Mouse (Mus musculus) forebrain, embryonic 13.5 days (tissue): Measurements from ENCODE around the gene Ptger4. TPM values are rescaled to one million over a fixed set of nuclear protein-coding genes. Genes with fewer than 3 reads are reported as not detected.
"Not testable (repeated sequence)": the region's sequence is repeated elsewhere in the genome, so short reads cannot be mapped to it uniquely, and the experiment has no call there.

Source experiments
- ATAC-seq: fragments of 200-750 bp; cut with Nextera tagmentation; 2 replicates; pipeline ENCODE4 v1.8.0; 2017
- H3K27ac ChIP-seq: fragments of 300-500 bp; sonication (generic); 2 replicates; pipeline ENCODE4 v1.5.1; 2015; ENCODE audit warnings: inconsistent platforms, mild to moderate bottlenecking, moderate library complexity
- H3K27me3 ChIP-seq: fragments of 300-500 bp; sonication (generic); 2 replicates; pipeline ENCODE4 v1.6.1; 2015; ENCODE audit warnings: mild to moderate bottlenecking, inconsistent platforms
- H3K36me3 ChIP-seq: fragments of 300-500 bp; sonication (generic); 2 replicates; pipeline ENCODE4 v1.6.1; 2015; ENCODE audit warnings: mild to moderate bottlenecking, inconsistent platforms; ENCODE audit not compliant: poor library complexity, severe bottlenecking
- H3K4me1 ChIP-seq: fragments of 300-500 bp; sonication (generic); 2 replicates; pipeline ENCODE4 v1.6.1; 2015; ENCODE audit warnings: inconsistent platforms
- H3K4me2 ChIP-seq: fragments of 300-500 bp; sonication (generic); 2 replicates; pipeline ENCODE4 v1.6.1; 2015; ENCODE audit warnings: inconsistent platforms, mild to moderate bottlenecking, moderate library complexity
- H3K4me3 ChIP-seq: fragments of 300-500 bp; sonication (generic); 2 replicates; pipeline ENCODE4 v1.5.1; 2015; ENCODE audit warnings: mild to moderate bottlenecking, inconsistent platforms
- H3K9ac ChIP-seq: fragments of 300-500 bp; sonication (generic); 2 replicates; pipeline ENCODE4 v1.6.1; 2015; ENCODE audit warnings: mild to moderate bottlenecking, inconsistent platforms
- H3K9me3 ChIP-seq: fragments of 300-500 bp; sonication (generic); replicated peaks from 2 replicates; pipeline ENCODE4 v1.6.1; 2016; ENCODE audit warnings: inconsistent platforms
- WGBS: fragments of 180-500 bp; shearing (Covaris S2); methylation state at CpG from one replicate; pipeline ENCODE4 v1.1.7; 2015; 5-methylcytosine and 5-hydroxymethylcytosine counted together
- polyA plus RNA-seq: library from polyadenylated mRNA; unstranded; fragments of >200 nt; fragmentation: Nextera tagmentation; extraction: Ambion mirVana; gene quantifications from 2 replicates; pipeline ENCODE4 v1.2.1, GENCODE M21; 2015

Gene Ptger4
- polyA plus RNA-seq, 1 experiment from 2014 or later = 0.36 TPM

- Histone ChIP-seq H3K4me2 (no peak overlapping the region), H3K9ac (no peak overlapping the region), H3K27ac (no peak overlapping the region), H3K27me3 (peaks cover 11% of the 10 kb centered on the region; the same call in 1 of the 2 replicates), H3K36me3 (no peaks in the 10 kb centered on the region), H3K9me3 (no peaks in the 10 kb centered on the region), H3K4me1 (no peaks in the 10 kb centered on the region), H3K4me3 (no peak overlapping the region)
- WGBS = 53% methylated on average over 8 of the region's 8 CpGs
- ATAC-seq = 0 out of 2 replicates have a peak, but pooled peaks have one; percentile 20
Measured at GRCm38 (mm10) chr15:5235527-5235926, 8.5 kb downstream of the Ptger4 start.

- Histone ChIP-seq H3K4me1 (no peaks in the 10 kb centered on the region), H3K9ac (no peak overlapping the region), H3K36me3 (no peaks in the 10 kb centered on the region), H3K4me3 (no peak overlapping the region), H3K27ac (no peak overlapping the region), H3K9me3 (no peaks in the 10 kb centered on the region), H3K27me3 (0 out of 2 replicates have a peak, but pooled peaks cover 2% of the 10 kb centered on the region), H3K4me2 (no peak overlapping the region)
- no peak for ATAC-seq
- 85% methylated on average over 16 of the region's 16 CpGs for WGBS
Measured at GRCm38 (mm10) chr15:5234659-5235058, 9.3 kb downstream of the Ptger4 start.

GRCm38 (mm10) chr15:5230746-5231145 lies 13.2 kb downstream of the Ptger4 start:
- not testable (repeated sequence) for H3K4me2 ChIP-seq, H3K9me3 ChIP-seq, H3K9ac ChIP-seq, H3K27me3 ChIP-seq, H3K27ac ChIP-seq, H3K4me3 ChIP-seq, ATAC-seq, H3K4me1 ChIP-seq, H3K36me3 ChIP-seq
- WGBS = 89% methylated on average over 10 of the region's 10 CpGs

GRCm38 (mm10) chr15:5220491-5220890 lies 23.5 kb downstream of the Ptger4 start:
- Histone ChIP-seq H3K4me2 (no peak overlapping the region), H3K36me3 (peaks cover 3% of the 10 kb centered on the region; the same call in 1 of the 2 replicates), H3K27ac (no peak overlapping the region), H3K4me3 (no peak overlapping the region), H3K9me3 (no peaks in the 10 kb centered on the region), H3K27me3 (no peaks in the 10 kb centered on the region), H3K9ac (no peak overlapping the region), H3K4me1 (no peaks in the 10 kb centered on the region)
- WGBS = 94% methylated on average over 6 of the region's 6 CpGs
- no peak for ATAC-seq

- no peaks in the 10 kb centered on the region for H3K9me3 ChIP-seq
- H3K4me1 ChIP-seq = no peaks in the 10 kb centered on the region
- H3K36me3 ChIP-seq = peaks cover 13% of the 10 kb centered on the region; the same call in 1 of the 2 replicates
- H3K27me3 ChIP-seq = no peaks in the 10 kb centered on the region
- H3K9ac ChIP-seq = no peak overlapping the region
- H3K27ac ChIP-seq = no peak overlapping the region
- no peak overlapping the region for H3K4me3 ChIP-seq
- no peak overlapping the region for H3K4me2 ChIP-seq
- 95% methylated on average over 3 of the region's 3 CpGs for WGBS
- no peak for ATAC-seq
Measured at GRCm38 (mm10) chr15:5209116-5209515, 34.9 kb downstream of the Ptger4 start.

GRCm38 (mm10) chr15:5205222-5205621 lies 38.8 kb downstream of the Ptger4 start:
- WGBS = 93% methylated on average over 9 of the region's 9 CpGs

GRCm38 (mm10) chr15:5196691-5197090 lies 47.3 kb downstream of the Ptger4 start:
- WGBS = 88% methylated on average over 4 of the region's 4 CpGs
- Histone ChIP-seq H3K4me1 (no peaks in the 10 kb centered on the region), H3K4me2 (no peak overlapping the region), H3K9ac (no peak overlapping the region), H3K4me3 (no peak overlapping the region), H3K9me3 (no peaks in the 10 kb centered on the region), H3K27me3 (no peaks in the 10 kb centered on the region), H3K36me3 (peaks cover 12% of the 10 kb centered on the region), H3K27ac (no peak overlapping the region)
- no peak for ATAC-seq

More at GRCm38 (mm10) chr15:5205222-5205621, 38.8 kb downstream of the Ptger4 start:
- Histone ChIP-seq H3K27me3 (no peaks in the 10 kb centered on the region), H3K36me3 (peaks cover 2% of the 10 kb centered on the region; the same call in 1 of the 2 replicates), H3K9ac (no peak overlapping the region), H3K4me1 (no peaks in the 10 kb centered on the region), H3K9me3 (no peaks in the 10 kb centered on the region; the same call in 1 of the 2 replicates), H3K4me2 (no peak overlapping the region), H3K4me3 (no peak overlapping the region), H3K27ac (no peak overlapping the region)
- ATAC-seq = no peak

- H3K4me1 ChIP-seq = no peaks in the 10 kb centered on the region
- no peak for ATAC-seq
- 68% methylated on average over 4 of the region's 4 CpGs for WGBS
Measured at GRCm38 (mm10) chr15:5195987-5196514, 47.9 kb downstream of the Ptger4 start.

GRCm38 (mm10) chr15:5194931-5195330 lies 49.1 kb downstream of the Ptger4 start:
- Histone ChIP-seq H3K27ac (no peak overlapping the region), H3K9ac (no peak overlapping the region), H3K9me3 (no peaks in the 10 kb centered on the region), H3K27me3 (no peaks in the 10 kb centered on the region), H3K36me3 (peaks cover 22% of the 10 kb centered on the region), H3K4me2 (no peak overlapping the region), H3K4me3 (no peak overlapping the region), H3K4me1 (no peaks in the 10 kb centered on the region)
- WGBS = 89% methylated on average over 9 of the region's 9 CpGs
- ATAC-seq = no peak

More at GRCm38 (mm10) chr15:5195987-5196514, 47.9 kb downstream of the Ptger4 start:
- Histone ChIP-seq H3K27me3 (no peaks in the 10 kb centered on the region), H3K27ac (no peak overlapping the region), H3K4me3 (no peak overlapping the region), H3K36me3 (peaks cover 16% of the 10 kb centered on the region), H3K4me2 (no peak overlapping the region), H3K9ac (no peak overlapping the region), H3K9me3 (no peaks in the 10 kb centered on the region)

GRCm38 (mm10) chr15:5194446-5194845 lies 49.5 kb downstream of the Ptger4 start:
- peaks cover 23% of the 10 kb centered on the region for H3K36me3 ChIP-seq
- WGBS = 91% methylated on average over 6 of the region's 6 CpGs
- H3K27ac ChIP-seq = no peak overlapping the region
- no peak overlapping the region for H3K4me2 ChIP-seq
- no peak for ATAC-seq
- no peaks in the 10 kb centered on the region for H3K4me1 ChIP-seq
- H3K4me3 ChIP-seq = no peak overlapping the region
- H3K9ac ChIP-seq = no peak overlapping the region
- H3K9me3 ChIP-seq = no peaks in the 10 kb centered on the region
- H3K27me3 ChIP-seq = no peaks in the 10 kb centered on the region

GRCm38 (mm10) chr15:5193833-5194232 lies 50.2 kb downstream of the Ptger4 start:
- Histone ChIP-seq H3K9me3 (no peaks in the 10 kb centered on the region), H3K4me2 (no peak overlapping the region), H3K27ac (no peak overlapping the region), H3K4me1 (no peaks in the 10 kb centered on the region), H3K36me3 (peaks cover 23% of the 10 kb centered on the region), H3K9ac (no peak overlapping the region), H3K4me3 (no peak overlapping the region), H3K27me3 (no peaks in the 10 kb centered on the region)
- WGBS = 89% methylated on average over 3 of the region's 3 CpGs
- no peak for ATAC-seq

GRCm38 (mm10) chr15:5189504-5190093 lies 54.4 kb downstream of the Ptger4 start:
- 72% methylated on average over 10 of the region's 10 CpGs for WGBS
- Histone ChIP-seq H3K4me3 (no peak overlapping the region), H3K27me3 (no peaks in the 10 kb centered on the region), H3K36me3 (peaks cover 23% of the 10 kb centered on the region), H3K9me3 (no peaks in the 10 kb centered on the region), H3K4me2 (no peak overlapping the region), H3K4me1 (peaks cover 15% of the 10 kb centered on the region), H3K27ac (no peak overlapping the region), H3K9ac (no peak overlapping the region)
- ATAC-seq = no peak

GRCm38 (mm10) chr15:5188029-5188428 lies 56.0 kb downstream of the Ptger4 start:
- ATAC-seq = no peak
- Histone ChIP-seq H3K36me3 (peaks cover 23% of the 10 kb centered on the region), H3K4me2 (no peak overlapping the region), H3K27ac (no peak overlapping the region), H3K27me3 (no peaks in the 10 kb centered on the region), H3K9ac (no peak overlapping the region), H3K4me3 (no peak overlapping the region), H3K9me3 (no peaks in the 10 kb centered on the region), H3K4me1 (peaks cover 20% of the 10 kb centered on the region)
- whole genome bisulfite sequencing = 97% methylated on average over 1 of the region's 1 CpGs
